Mouse (Mus musculus): ENCODE results near the gene Pcif1. TPM values are rescaled to one million over a fixed set of nuclear protein-coding genes. Genes with fewer than 3 reads are reported as not detected.

Gene Pcif1
- polyA plus RNA-seq, 1 experiment from 2014 or later = 71.3 TPM

- Histone ChIP-seq H3K4me1 (ENCODE audit: insufficient read depth, low read depth, low read length) (peaks cover 16% of the 10 kb centered on the region; the same call in 1 of the 2 replicates), H3K4me3 (ENCODE audit: low read depth, low read length) (no peak overlapping the region), H3K9ac (replicated peaks; ENCODE audit: low read depth) (no peak overlapping the region), H3K9me3 (ENCODE audit: low read length) (no peaks in the 10 kb centered on the region), H3K4me2 (replicated peaks; ENCODE audit: low read depth, low read length) (no peak overlapping the region), H3K27ac (ENCODE audit: low read length) (no peak overlapping the region), H3K27me3 (replicated peaks; ENCODE audit: insufficient read depth, low read length) (no peaks in the 10 kb centered on the region), H3K36me3 (ENCODE audit: insufficient read depth, low read length) (no peaks in the 10 kb centered on the region)
- 62% methylated on average over 4 of the region's 4 CpGs for WGBS
- DNase-seq (ENCODE audit: low spot score) (no peak), ATAC-seq (no peak)
- TF ChIP-seq CTCF (IDR thresholded peaks at IDR 0.05) (no peak), EP300 (IDR thresholded peaks at IDR 0.05) (no peak)
Measured at GRCm38 (mm10) chr2:164864593-164864992, 14.5 kb upstream of the Pcif1 start.

DNA sequence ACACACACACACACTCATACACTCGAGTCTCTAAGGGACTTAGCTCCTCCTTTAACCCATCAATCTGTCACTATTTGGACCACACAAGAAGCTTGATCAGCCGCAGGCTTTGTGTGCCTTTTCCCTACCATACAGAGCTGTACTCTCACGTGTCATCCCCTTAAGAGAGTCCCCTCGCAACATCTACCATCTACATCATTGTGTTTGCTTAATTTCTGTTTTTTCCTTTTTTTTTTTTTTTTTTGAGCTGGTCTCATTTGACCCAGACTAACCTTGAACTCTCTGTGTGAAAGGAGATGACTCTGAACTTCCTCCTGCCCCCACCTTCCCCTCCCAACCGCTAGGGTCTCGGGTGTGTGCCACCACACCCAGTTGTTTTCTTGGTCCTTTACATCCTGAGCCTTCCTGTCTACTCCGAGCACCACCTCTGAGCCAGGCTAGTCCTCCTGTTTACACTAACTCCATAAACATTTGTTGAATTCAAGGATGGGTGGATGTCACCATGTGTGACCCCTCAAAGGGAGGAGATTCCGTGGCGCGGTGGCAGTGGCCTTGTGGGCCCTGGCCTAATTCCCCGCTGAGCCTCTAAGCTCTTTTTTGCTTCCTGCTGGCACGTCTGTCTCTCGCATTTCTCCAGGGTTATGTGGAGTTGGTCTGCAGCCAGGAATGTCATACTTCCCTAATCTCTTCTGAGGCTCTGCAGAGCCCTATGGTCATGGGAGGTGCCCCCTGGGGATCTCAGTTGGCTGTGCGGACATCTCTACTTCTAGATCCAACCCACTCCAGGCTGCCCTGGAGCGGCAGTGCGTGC lies 12.2 kb upstream of the Pcif1 start:
- TF ChIP-seq CTCF (IDR thresholded peaks at IDR 0.05) (peak; percentile 48), EP300 (IDR thresholded peaks at IDR 0.05) (peak; percentile 93)
- DNase-seq (ENCODE audit: low spot score) (peak; percentile 87), ATAC-seq (peak; percentile 76)
- peaks cover 5% of the 10 kb centered on the region; the same call in 1 of the 2 replicates for H3K4me1 ChIP-seq (ENCODE audit: insufficient read depth, low read depth, low read length)
- H3K27ac ChIP-seq (ENCODE audit: low read length) = peak overlapping the region; percentile 84
- H3K36me3 ChIP-seq (ENCODE audit: insufficient read depth, low read length) = no peaks in the 10 kb centered on the region
- H3K27me3 ChIP-seq (replicated peaks; ENCODE audit: insufficient read depth, low read length) = no peaks in the 10 kb centered on the region
- no peaks in the 10 kb centered on the region for H3K9me3 ChIP-seq (ENCODE audit: low read length)
- 18% methylated on average over 16 of the region's 16 CpGs for WGBS
- H3K4me3 ChIP-seq (ENCODE audit: low read depth, low read length) = no peak overlapping the region
- H3K9ac ChIP-seq (replicated peaks; ENCODE audit: low read depth) = no peak overlapping the region
- H3K4me2 ChIP-seq (replicated peaks; ENCODE audit: low read depth, low read length) = no peak overlapping the region

GRCm38 (mm10) chr2:164867566-164867965 lies 11.5 kb upstream of the Pcif1 start:
- H3K4me3 ChIP-seq (ENCODE audit: low read depth, low read length) = no peak overlapping the region
- peaks cover 4% of the 10 kb centered on the region; the same call in 1 of the 2 replicates for H3K4me1 ChIP-seq (ENCODE audit: insufficient read depth, low read depth, low read length)
- H3K27ac ChIP-seq (ENCODE audit: low read length) = peak overlapping the region; percentile 84
- no peak for DNase-seq (ENCODE audit: low spot score)
- ATAC-seq = no peak
- H3K36me3 ChIP-seq (ENCODE audit: insufficient read depth, low read length) = no peaks in the 10 kb centered on the region
- no peak overlapping the region for H3K4me2 ChIP-seq (replicated peaks; ENCODE audit: low read depth, low read length)
- no peak overlapping the region for H3K9ac ChIP-seq (replicated peaks; ENCODE audit: low read depth)
- H3K27me3 ChIP-seq (replicated peaks; ENCODE audit: insufficient read depth, low read length) = no peaks in the 10 kb centered on the region
- TF ChIP-seq CTCF (IDR thresholded peaks at IDR 0.05) (peak; percentile 64), EP300 (IDR thresholded peaks at IDR 0.05) (no peak)
- no peaks in the 10 kb centered on the region for H3K9me3 ChIP-seq (ENCODE audit: low read length)
- 86% methylated on average over 7 of the region's 7 CpGs for WGBS

GRCm38 (mm10) chr2:164868491-164868890 lies 10.6 kb upstream of the Pcif1 start:
- Histone ChIP-seq H3K27ac (ENCODE audit: low read length) (peak overlapping the region; percentile 84; the same call in 1 of the 2 replicates), H3K4me3 (ENCODE audit: low read depth, low read length) (no peak overlapping the region), H3K36me3 (ENCODE audit: insufficient read depth, low read length) (no peaks in the 10 kb centered on the region), H3K4me1 (ENCODE audit: insufficient read depth, low read depth, low read length) (no peaks in the 10 kb centered on the region), H3K27me3 (replicated peaks; ENCODE audit: insufficient read depth, low read length) (no peaks in the 10 kb centered on the region), H3K4me2 (replicated peaks; ENCODE audit: low read depth, low read length) (no peak overlapping the region), H3K9ac (replicated peaks; ENCODE audit: low read depth) (no peak overlapping the region), H3K9me3 (ENCODE audit: low read length) (no peaks in the 10 kb centered on the region)
- TF ChIP-seq CTCF (IDR thresholded peaks at IDR 0.05) (no peak), EP300 (IDR thresholded peaks at IDR 0.05) (peak; percentile 38; the same call in 1 of the 2 replicates)
- peak; percentile 56 for DNase-seq (ENCODE audit: low spot score)
- no peak; the same call in 1 of the 2 replicates for ATAC-seq
- WGBS = 33% methylated on average over 7 of the region's 7 CpGs

- DNase-seq (ENCODE audit: low spot score) (no peak), ATAC-seq (no peak)
- 50% methylated on average over 6 of the region's 6 CpGs for WGBS
- Histone ChIP-seq H3K4me3 (ENCODE audit: low read depth, low read length) (no peak overlapping the region), H3K36me3 (ENCODE audit: insufficient read depth, low read length) (no peaks in the 10 kb centered on the region), H3K4me2 (replicated peaks; ENCODE audit: low read depth, low read length) (no peak overlapping the region), H3K27ac (ENCODE audit: low read length) (no peak overlapping the region), H3K9me3 (ENCODE audit: low read length) (no peaks in the 10 kb centered on the region), H3K4me1 (ENCODE audit: insufficient read depth, low read depth, low read length) (0 out of 2 replicates have a peak, but pooled peaks cover 3% of the 10 kb centered on the region), H3K9ac (replicated peaks; ENCODE audit: low read depth) (no peak overlapping the region), H3K27me3 (replicated peaks; ENCODE audit: insufficient read depth, low read length) (no peaks in the 10 kb centered on the region)
- TF ChIP-seq CTCF (IDR thresholded peaks at IDR 0.05) (no peak), EP300 (IDR thresholded peaks at IDR 0.05) (no peak)
Measured at GRCm38 (mm10) chr2:164871602-164872303, 7.4 kb upstream of the Pcif1 start.

DNA sequence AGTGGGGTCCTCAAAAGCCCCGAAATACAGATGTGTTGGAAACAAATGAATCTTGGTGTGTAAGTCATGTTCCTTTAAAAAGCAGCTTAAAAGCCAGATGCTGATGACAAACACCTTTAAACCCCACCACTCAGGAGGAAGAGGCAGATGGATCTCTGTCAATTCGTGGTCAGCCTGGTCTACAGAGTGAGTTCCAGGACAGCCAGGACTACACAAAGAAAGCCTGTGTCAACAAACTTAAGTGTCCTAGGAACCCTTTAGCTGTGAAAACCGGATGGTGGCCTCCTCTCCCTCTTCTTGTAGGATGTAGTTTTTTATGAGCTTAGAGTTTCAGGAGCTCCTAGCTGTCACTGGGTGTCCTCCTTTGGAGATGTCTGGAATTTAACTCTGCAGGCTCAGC lies 5.5 kb upstream of the Pcif1 start:
- 27% methylated on average over 3 of the region's 3 CpGs for WGBS
- ATAC-seq (peak; percentile 25; the same call in 1 of the 2 replicates), DNase-seq (ENCODE audit: low spot score) (no peak)
- H3K4me3 ChIP-seq (ENCODE audit: low read depth, low read length) = no peak overlapping the region
- no peak overlapping the region for H3K4me2 ChIP-seq (replicated peaks; ENCODE audit: low read depth, low read length)
- no peaks in the 10 kb centered on the region for H3K27me3 ChIP-seq (replicated peaks; ENCODE audit: insufficient read depth, low read length)
- no peaks in the 10 kb centered on the region for H3K9me3 ChIP-seq (ENCODE audit: low read length)
- H3K27ac ChIP-seq (ENCODE audit: low read length) = peak overlapping the region; percentile 34
- TF ChIP-seq EP300 (IDR thresholded peaks at IDR 0.05) (no peak), CTCF (IDR thresholded peaks at IDR 0.05) (no peak)
- H3K36me3 ChIP-seq (ENCODE audit: insufficient read depth, low read length) = no peaks in the 10 kb centered on the region
- 0 out of 2 replicates have a peak, but pooled peaks cover 3% of the 10 kb centered on the region for H3K4me1 ChIP-seq (ENCODE audit: insufficient read depth, low read depth, low read length)
- no peak overlapping the region for H3K9ac ChIP-seq (replicated peaks; ENCODE audit: low read depth)

Measured in lung, postnatal 0 days (tissue).